Comparison of ENCODE assay signal across 14 mouse cellular contexts in the genomic region with DNA sequence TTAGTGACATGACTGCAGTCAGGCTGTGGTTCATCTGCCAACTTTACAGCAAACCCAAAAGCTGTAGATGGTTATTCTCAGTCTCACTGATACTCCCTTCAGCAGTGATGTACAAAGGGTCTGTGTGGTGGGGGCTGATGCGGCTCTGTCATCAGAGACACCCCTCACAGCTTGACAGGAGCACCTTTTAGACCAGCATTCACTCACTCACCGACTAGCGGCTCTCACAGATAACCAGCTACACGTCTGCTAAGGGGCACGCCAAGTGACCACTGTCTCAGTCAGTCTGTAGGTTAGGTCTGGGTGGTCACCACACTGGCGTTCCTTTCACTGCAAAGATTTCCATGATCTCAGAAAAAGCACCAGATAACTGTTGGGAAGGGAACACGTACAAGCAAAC. TPM values are rescaled to one million over a fixed set of nuclear protein-coding genes. Genes with fewer than 3 reads are reported as not detected.
DNase-seq lines count a peak whose midpoint lies in the region; ATAC-seq lines count a peak whose summit lies in the region.
"Had no signal": no experiment of that assay in that cellular context is flagged by ENCODE, and none has a peak within 500 bp of the region (broad histone marks: within the 10 kb centered on the region; RNA-seq: fewer than 3 reads in every experiment).

No protein-coding gene starts in this region.

- peak overlapping the region; percentile 65 for H3K4me3 ChIP-seq in heart, embryonic 13.5 days
- H3K4me3 ChIP-seq in hindbrain, embryonic 13.5 days = peak overlapping the region; percentile 21
- peak overlapping the region; percentile 67 for H3K4me3 ChIP-seq in midbrain, embryonic 14.5 days (replicated peaks; ENCODE audit: low read depth, low read length)
- H3K4me3 ChIP-seq: embryonic facial prominence, embryonic 12.5 days; gastrocnemius, adult 2 months had no signal

- H3K27ac ChIP-seq in heart, embryonic 13.5 days (replicated peaks) = no peak overlapping the region
- no peak overlapping the region for H3K27ac ChIP-seq in hindbrain, embryonic 13.5 days
- H3K27ac ChIP-seq in midbrain, embryonic 14.5 days (replicated peaks; ENCODE audit: low read depth, low read length) = no peak overlapping the region
- H3K27ac ChIP-seq: embryonic facial prominence, embryonic 12.5 days; gastrocnemius, adult 2 months had no signal

- no peak overlapping the region for H3K9ac ChIP-seq in heart, embryonic 13.5 days
- H3K9ac ChIP-seq in hindbrain, embryonic 13.5 days = no peak overlapping the region
- H3K9ac ChIP-seq in midbrain, embryonic 14.5 days (replicated peaks; ENCODE audit: low read length) = no peak overlapping the region
- H3K9ac ChIP-seq: embryonic facial prominence, embryonic 12.5 days had no signal

- peaks cover 23% of the 10 kb centered on the region for H3K4me1 ChIP-seq in heart, embryonic 13.5 days
- peaks cover 33% of the 10 kb centered on the region for H3K4me1 ChIP-seq in hindbrain, embryonic 13.5 days (replicated peaks)
- peaks cover 17% of the 10 kb centered on the region for H3K4me1 ChIP-seq in midbrain, embryonic 14.5 days (ENCODE audit: control insufficient read depth, insufficient read depth, low read length)

- no peaks in the 10 kb centered on the region for H3K9me3 ChIP-seq in heart, embryonic 13.5 days
- no peaks in the 10 kb centered on the region for H3K9me3 ChIP-seq in hindbrain, embryonic 13.5 days
- H3K9me3 ChIP-seq in midbrain, embryonic 14.5 days (ENCODE audit: control insufficient read depth, low read length) = no peaks in the 10 kb centered on the region
- H3K9me3 ChIP-seq: embryonic facial prominence, embryonic 12.5 days had no signal

- no peaks in the 10 kb centered on the region for H3K36me3 ChIP-seq in heart, embryonic 13.5 days
- H3K36me3 ChIP-seq in hindbrain, embryonic 13.5 days = no peaks in the 10 kb centered on the region
- H3K36me3 ChIP-seq in midbrain, embryonic 14.5 days (ENCODE audit: control insufficient read depth, insufficient read depth, low read length) = no peaks in the 10 kb centered on the region
- H3K36me3 ChIP-seq: embryonic facial prominence, embryonic 12.5 days had no signal

- peak overlapping the region; percentile 97 for H3K4me2 ChIP-seq in heart, embryonic 13.5 days
- peak overlapping the region; percentile 91 for H3K4me2 ChIP-seq in hindbrain, embryonic 13.5 days
- H3K4me2 ChIP-seq in midbrain, embryonic 14.5 days (ENCODE audit: low read length) = peak overlapping the region; percentile 91
- H3K4me2 ChIP-seq: embryonic facial prominence, embryonic 12.5 days had no signal

- 27% methylated on average over 7 of the region's 7 CpGs for WGBS in heart, embryonic 13.5 days
- WGBS in hindbrain, embryonic 13.5 days = 67% methylated on average over 7 of the region's 7 CpGs
- WGBS in midbrain, embryonic 14.5 days = 69% methylated on average over 7 of the region's 7 CpGs

- no peak for ATAC-seq in heart, embryonic 13.5 days (ENCODE audit: extremely low read depth, insufficient number of reproducible peaks, low FRiP score, low TSS enrichment)
- ATAC-seq in hindbrain, embryonic 13.5 days (ENCODE audit: low FRiP score) = no peak
- no peak for ATAC-seq in midbrain, embryonic 14.5 days (ENCODE audit: low FRiP score, low TSS enrichment)

- no peak for DNase-seq in heart, postnatal 4 days
- peak; percentile 26 to 50 for DNase-seq in cerebellum, postnatal 36 days
- no peak for DNase-seq in midbrain, embryonic 14.5 days
- no peak for DNase-seq in thymus, postnatal 25 days
- no peak for DNase-seq in thymus, postnatal 0 days (ENCODE audit: low spot score)
- no peak for DNase-seq in kidney, postnatal 36 days
- DNase-seq: gastrocnemius, adult 2 months; heart, postnatal 14 days; lung, postnatal 4 days; right cerebral cortex, postnatal 4 days had no signal

- peaks cover 79% of the 10 kb centered on the region for H3K27me3 ChIP-seq in heart, embryonic 13.5 days (replicated peaks)
- peaks cover 51% of the 10 kb centered on the region for H3K27me3 ChIP-seq in hindbrain, embryonic 13.5 days
- H3K27me3 ChIP-seq in midbrain, embryonic 14.5 days (ENCODE audit: control insufficient read depth, insufficient read depth, low read length) = peaks cover 22% of the 10 kb centered on the region
- H3K27me3 ChIP-seq: CH12.LX had no signal

RNA-seq across cellular contexts. Expression of a gene that starts 2.0 kb away (rescaled TPM):
- polyA plus RNA-seq in heart, embryonic 13.5 days (2015; fragmentation: Nextera tagmentation; extraction: Ambion mirVana) = 2.5 and 2.8 TPM in 2 replicates
- total RNA-seq in heart, postnatal 4 days (2021) = 1 to 10 TPM; 5.1 to 5.6 TPM
- polyA plus RNA-seq in hindbrain, embryonic 13.5 days (2015; fragmentation: Nextera tagmentation; extraction: Ambion mirVana) = 25.9 TPM in 2 replicates
- 72.4 and 73.2 TPM in 2 replicates for polyA plus RNA-seq in midbrain, embryonic 14.5 days (2014; fragmentation: Nextera tagmentation; extraction: Ambion mirVana)
- polyA plus RNA-seq in thymus, postnatal 0 days (2015; fragmentation: Nextera tagmentation; extraction: Ambion mirVana) = 0.10 and 0.40 TPM in 2 replicates

Comparison
In these comparisons a context has a peak if more than half of its experiments do, and no peak if none do; other contexts are left out.
1. DNase-seq: peak in cerebellum, postnatal 36 days (2 of 2); none in heart, postnatal 4 days (single experiment), midbrain, embryonic 14.5 days (single experiment), thymus, postnatal 25 days (single experiment), thymus, postnatal 0 days (single experiment) and kidney, postnatal 36 days (0 of 2).
2. Peak in every context shown above with its lines, with median percentiles within 50 percentile points of each other: H3K4me2 ChIP-seq and H3K4me3 ChIP-seq.